Mouse (Mus musculus) forebrain, postnatal 0 days (tissue): ENCODE data around the gene Pcdh7. TPM values are rescaled to one million over a fixed set of nuclear protein-coding genes. Genes with fewer than 3 reads are reported as not detected.

ENCODE experiments used
- ATAC-seq: fragments of 200-750 bp; cut with Nextera tagmentation; 2 replicates; pipeline ENCODE4 v1.8.0; 2017; ENCODE audit warnings: mild to moderate bottlenecking, moderate library complexity
- DNase-seq: peaks from one replicate; pipeline ENCODE4 v3.0.0-alpha.2; 2015
- H3K27ac ChIP-seq: fragments of 300-500 bp; sonication (generic); 2 replicates; pipeline ENCODE4 v1.5.1; 2014; ENCODE audit warnings: low read depth, mild to moderate bottlenecking, antibody characterized with exemption, low read length, moderate library complexity, mixed read lengths
- H3K27me3 ChIP-seq: fragments of 300-500 bp; sonication (generic); 2 replicates; pipeline ENCODE4 v1.6.1; 2014; ENCODE audit warnings: mild to moderate bottlenecking, low read length, mixed read lengths; ENCODE audit not compliant: insufficient read depth
- H3K36me3 ChIP-seq: fragments of 300-500 bp; sonication (generic); 2 replicates; pipeline ENCODE4 v1.6.1; 2014; ENCODE audit warnings: mild to moderate bottlenecking, moderate library complexity; ENCODE audit not compliant: insufficient read depth
- H3K4me1 ChIP-seq: fragments of 300-500 bp; sonication (generic); 2 replicates; pipeline ENCODE4 v1.6.1; 2014; ENCODE audit warnings: antibody characterized with exemption; ENCODE audit not compliant: insufficient read depth
- H3K4me2 ChIP-seq: fragments of 300-500 bp; sonication (generic); 2 replicates; pipeline ENCODE4 v1.6.1; 2014; ENCODE audit warnings: low read depth, mild to moderate bottlenecking, moderate library complexity
- H3K4me3 ChIP-seq: fragments of 300-500 bp; sonication (generic); 2 replicates; pipeline ENCODE4 v1.5.1; 2014; ENCODE audit warnings: low read depth, low read length, mixed read lengths
- H3K9ac ChIP-seq: fragments of 300-500 bp; sonication (generic); 2 replicates; pipeline ENCODE4 v1.6.1; 2014; ENCODE audit warnings: mild to moderate bottlenecking
- H3K9me3 ChIP-seq: fragments of 300-500 bp; sonication (generic); 2 replicates; pipeline ENCODE4 v1.6.1; 2016; ENCODE audit warnings: low read length
- CTCF ChIP-seq: sonication (generic); IDR thresholded peaks from 2 replicates; pipeline ENCODE4 v1.5.1; 2016; ENCODE audit warnings: antibody characterized with exemption, control low read depth, low read depth
- WGBS: fragments of 180-500 bp; shearing (Covaris S2); extraction: QIAGEN DNeasy Blood & Tissue Kit; methylation state at CpG from one replicate; pipeline ENCODE4 v1.1.7; 2014; 5-methylcytosine and 5-hydroxymethylcytosine counted together
- polyA plus RNA-seq: library from polyadenylated mRNA; unstranded; fragments of >200 nt; fragmentation: Nextera tagmentation; extraction: Ambion mirVana; gene quantifications from 2 replicates; pipeline ENCODE4 v1.2.1, GENCODE M21; 2015
- total RNA-seq: library from RNA; depleted of rRNA; stranded (reverse); fragments of >200 nt; gene quantifications from 2 replicates; pipeline ENCODE4 v1.2.3, GENCODE M21; 2014

Pcdh7 gene
- total and polyA plus RNA-seq, 2 experiments from 2014 or later, result 15.5 to 89.3 TPM

GRCm38 (mm10) chr5:57767346-57767745, 49.6 kb downstream of the Pcdh7 start:
- Histone ChIP-seq H3K4me3 (no peak overlapping the region), H3K4me1 (0 out of 2 replicates have a peak, but pooled peaks cover 2% of the 10 kb centered on the region), H3K27me3 (no peaks in the 10 kb centered on the region), H3K9me3 (no peaks in the 10 kb centered on the region), H3K4me2 (no peak overlapping the region), H3K36me3 (no peaks in the 10 kb centered on the region), H3K27ac (no peak overlapping the region), H3K9ac (no peak overlapping the region)
- no peak for TF ChIP-seq CTCF
- WGBS, result 21% methylated on average over 3 of the region's 3 CpGs
- no peak for ATAC-seq
- DNase-seq, result no peak

GRCm38 (mm10) chr5:57768469-57769022, 50.8 kb downstream of the Pcdh7 start:
- Histone ChIP-seq H3K4me3 (no peak overlapping the region), H3K9ac (no peak overlapping the region), H3K4me2 (no peak overlapping the region), H3K27ac (no peak overlapping the region), H3K36me3 (no peaks in the 10 kb centered on the region), H3K4me1 (0 out of 2 replicates have a peak, but pooled peaks cover 2% of the 10 kb centered on the region), H3K9me3 (no peaks in the 10 kb centered on the region), H3K27me3 (no peaks in the 10 kb centered on the region)
- WGBS, result 77% methylated on average over 10 of the region's 10 CpGs
- ATAC-seq, result no peak
- no peak for TF ChIP-seq CTCF
- DNase-seq, result no peak

GRCm38 (mm10) chr5:57769644-57770043, 51.9 kb downstream of the Pcdh7 start:
- Histone ChIP-seq H3K4me3 (no peak overlapping the region), H3K9me3 (no peaks in the 10 kb centered on the region), H3K9ac (no peak overlapping the region), H3K27me3 (no peaks in the 10 kb centered on the region), H3K4me1 (0 out of 2 replicates have a peak, but pooled peaks cover 2% of the 10 kb centered on the region), H3K36me3 (no peaks in the 10 kb centered on the region), H3K27ac (no peak overlapping the region), H3K4me2 (no peak overlapping the region)
- WGBS, result 94% methylated on average over 7 of the region's 7 CpGs
- no peak for ATAC-seq
- TF ChIP-seq CTCF, result no peak
- DNase-seq, result no peak

GRCm38 (mm10) chr5:57770364-57770763, 52.6 kb downstream of the Pcdh7 start:
- no peak for TF ChIP-seq CTCF
- H3K4me2 ChIP-seq, result no peak overlapping the region
- H3K4me3 ChIP-seq, result no peak overlapping the region
- H3K9me3 ChIP-seq, result no peaks in the 10 kb centered on the region
- 0 out of 2 replicates have a peak, but pooled peaks cover 2% of the 10 kb centered on the region for H3K4me1 ChIP-seq
- DNase-seq (no peak), ATAC-seq (no peak)
- 70% methylated on average over 3 of the region's 3 CpGs for WGBS
- H3K36me3 ChIP-seq, result no peaks in the 10 kb centered on the region
- H3K9ac ChIP-seq, result no peak overlapping the region
- no peak overlapping the region for H3K27ac ChIP-seq
- no peaks in the 10 kb centered on the region for H3K27me3 ChIP-seq

- no peaks in the 10 kb centered on the region for H3K9me3 ChIP-seq
- whole genome bisulfite sequencing, result 47% methylated on average over 6 of the region's 6 CpGs
- DNase-seq, result no peak
Measured at GRCm38 (mm10) chr5:57771122-57771521, 53.4 kb downstream of the Pcdh7 start.

GRCm38 (mm10) chr5:57772711-57773110, 54.9 kb downstream of the Pcdh7 start:
- H3K27ac ChIP-seq, result no peak overlapping the region
- DNase-seq, result no peak
- no peaks in the 10 kb centered on the region for H3K36me3 ChIP-seq
- no peak overlapping the region for H3K4me3 ChIP-seq
- H3K9ac ChIP-seq, result no peak overlapping the region
- WGBS, result 70% methylated on average over 3 of the region's 3 CpGs
- no peaks in the 10 kb centered on the region for H3K9me3 ChIP-seq
- ATAC-seq, result no peak
- H3K4me2 ChIP-seq, result no peak overlapping the region
- no peak for TF ChIP-seq CTCF
- no peaks in the 10 kb centered on the region for H3K27me3 ChIP-seq
- 0 out of 2 replicates have a peak, but pooled peaks cover 2% of the 10 kb centered on the region for H3K4me1 ChIP-seq

More at GRCm38 (mm10) chr5:57771122-57771521, 53.4 kb downstream of the Pcdh7 start:
- H3K27me3 ChIP-seq, result no peaks in the 10 kb centered on the region
- H3K27ac ChIP-seq, result no peak overlapping the region
- H3K4me1 ChIP-seq, result 0 out of 2 replicates have a peak, but pooled peaks cover 2% of the 10 kb centered on the region
- ATAC-seq, result no peak; the same call in 1 of the 2 replicates
- H3K4me3 ChIP-seq, result no peak overlapping the region
- H3K4me2 ChIP-seq, result no peak overlapping the region
- TF ChIP-seq CTCF, result no peak
- no peak overlapping the region for H3K9ac ChIP-seq
- no peaks in the 10 kb centered on the region for H3K36me3 ChIP-seq

- Histone ChIP-seq H3K27ac (no peak overlapping the region), H3K27me3 (no peaks in the 10 kb centered on the region), H3K4me1 (0 out of 2 replicates have a peak, but pooled peaks cover 2% of the 10 kb centered on the region), H3K9ac (no peak overlapping the region), H3K4me2 (no peak overlapping the region), H3K9me3 (no peaks in the 10 kb centered on the region), H3K36me3 (no peaks in the 10 kb centered on the region), H3K4me3 (no peak overlapping the region)
- WGBS, result 81% methylated on average over 2 of the region's 2 CpGs
- ATAC-seq, result no peak
- TF ChIP-seq CTCF, result no peak
- no peak for DNase-seq
Measured at GRCm38 (mm10) chr5:57774496-57774895, 56.7 kb downstream of the Pcdh7 start.
